Mouse (Mus musculus): ENCODE results near the gene Sucla2.
"Not testable (repeated sequence)": the region's sequence is repeated elsewhere in the genome, so short reads cannot be mapped to it uniquely, and the experiment has no call there.

Sucla2 gene

DNA sequence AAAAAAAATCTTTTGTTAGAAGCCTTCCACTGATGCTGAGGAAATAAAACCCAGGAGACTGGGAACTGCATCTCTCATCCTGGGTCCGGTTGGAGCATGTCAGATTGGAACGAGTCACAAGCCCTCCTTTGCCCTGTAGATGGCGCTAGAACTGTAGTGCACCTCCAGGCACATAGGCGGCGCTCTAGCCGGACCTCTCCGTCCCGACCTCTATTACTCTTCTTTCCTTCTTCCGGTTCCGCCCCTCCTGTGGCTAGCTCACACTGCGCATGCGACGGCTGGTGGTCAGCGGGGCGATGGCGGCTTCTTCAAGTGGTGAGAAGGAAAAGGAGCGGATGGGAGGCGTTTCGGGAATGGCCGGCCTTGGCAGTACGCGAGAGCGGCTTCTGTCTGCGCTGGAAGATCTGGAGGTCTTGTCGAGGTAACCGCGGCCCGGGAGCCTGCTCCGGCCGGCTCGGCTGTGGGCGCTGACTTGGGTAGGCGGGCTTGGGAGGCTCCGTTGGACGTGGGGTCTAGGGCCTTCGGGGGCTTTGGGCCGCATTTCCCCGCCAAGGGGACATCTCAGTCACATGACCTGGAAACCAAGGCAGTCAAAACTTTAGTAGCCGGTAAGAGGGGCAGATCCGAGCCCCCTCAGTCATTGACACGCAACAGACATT lies 15.2 kb upstream of the Sucla2 start, which contains the start of gene Med4:
Med4 (plus strand) TSS at position 261 of the 659 bp plus-strand sequence.
- peak; percentile 91 for DNase-seq (ENCODE audit: low read depth, low spot score)

DNA sequence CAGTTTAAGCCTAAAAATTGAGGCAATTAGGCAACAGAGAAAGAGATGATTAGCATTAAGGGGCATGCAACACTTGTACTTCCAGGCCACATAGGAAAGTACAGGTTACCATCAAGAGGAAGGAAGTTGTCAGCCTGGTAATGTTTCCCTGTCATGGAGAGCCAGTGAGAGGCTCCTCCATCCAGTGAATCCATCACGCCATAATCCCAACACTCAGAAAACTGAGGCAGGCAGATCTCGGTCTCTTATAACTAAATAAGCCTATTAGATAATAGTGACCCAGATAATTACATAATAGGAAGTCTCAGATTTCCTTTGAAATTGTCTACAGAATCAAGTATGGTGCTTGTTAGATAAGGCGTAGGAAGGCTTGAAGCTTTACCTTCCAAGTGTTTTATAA lies 983 bp upstream of the Sucla2 start:
- no peak for DNase-seq (ENCODE audit: low read depth, low spot score)

DNA sequence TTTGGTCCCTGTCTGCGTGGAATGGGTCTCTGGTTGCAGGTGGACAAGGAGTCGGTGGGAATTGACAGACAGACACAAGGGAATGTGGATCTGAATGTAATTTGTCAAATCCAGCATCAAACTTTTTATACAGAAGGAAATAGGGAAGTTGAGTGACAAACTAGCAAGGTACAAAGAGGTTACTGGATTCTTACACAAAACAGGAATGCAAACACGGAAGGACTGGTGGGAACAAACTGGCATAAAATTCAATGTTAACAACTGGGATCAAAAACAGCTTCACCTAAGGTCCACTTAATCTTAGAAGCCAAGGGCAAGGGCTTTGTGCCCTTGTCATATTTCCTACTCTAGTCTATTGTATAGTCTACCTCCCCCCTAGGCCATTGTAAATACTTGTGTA lies 3.5 kb downstream of the Sucla2 start:
- not testable (repeated sequence) for DNase-seq (ENCODE audit: low read depth, low spot score)

DNA sequence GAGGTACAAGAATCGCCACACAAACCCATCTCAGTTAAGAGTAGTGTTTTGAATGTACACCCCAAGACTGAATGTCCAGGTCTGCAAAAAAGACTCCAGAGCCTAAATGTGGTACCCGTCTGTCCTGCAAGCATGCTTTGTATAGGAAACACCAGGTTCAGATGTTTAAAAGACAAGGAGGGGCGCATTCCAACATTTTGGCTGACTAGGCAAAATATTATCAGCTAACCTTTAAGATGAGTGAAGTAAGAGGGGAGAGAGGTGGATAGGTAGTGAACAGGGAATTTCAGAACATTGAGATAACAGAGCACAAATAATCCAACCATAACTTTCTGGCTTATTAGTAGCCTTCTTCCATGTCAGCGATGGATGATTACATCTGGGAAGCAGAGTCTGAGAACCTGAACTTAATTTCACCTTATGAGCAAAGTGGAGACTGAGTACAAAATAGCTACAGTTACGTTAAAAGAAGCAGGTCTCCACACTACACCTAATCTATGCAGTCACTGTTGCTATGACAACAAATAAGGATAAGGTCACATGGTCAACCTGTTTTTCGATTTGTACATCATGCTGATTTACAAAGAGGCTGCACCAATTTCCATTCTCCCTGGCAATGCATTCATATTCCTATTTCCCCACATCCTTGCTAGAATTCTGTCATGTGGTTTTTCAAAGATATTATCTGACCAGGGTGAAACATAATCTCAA lies 8.8 kb downstream of the Sucla2 start:
- no peak for DNase-seq (ENCODE audit: low read depth, low spot score)

DNA sequence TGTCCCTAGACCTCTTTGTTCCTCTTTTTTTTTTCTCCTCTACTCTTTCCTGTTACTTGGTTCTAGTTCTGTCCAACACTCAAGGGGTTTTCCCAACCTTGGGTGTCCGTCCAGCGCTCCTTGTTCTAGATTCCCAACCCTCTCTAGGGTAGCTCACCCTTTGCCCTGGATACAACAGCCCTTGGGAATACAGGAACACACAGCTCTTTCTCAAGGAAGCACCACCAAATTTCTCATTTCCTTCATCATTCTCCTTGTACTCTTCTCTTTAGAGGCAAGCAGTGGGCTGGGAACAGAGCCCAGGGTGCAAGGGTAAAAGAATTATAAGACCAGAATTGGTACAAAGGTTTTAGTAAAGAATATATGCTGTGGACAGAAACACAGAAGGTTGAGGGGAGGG lies 10.5 kb downstream of the Sucla2 start:
- DNase-seq (ENCODE audit: low read depth, low spot score): no peak

DNA sequence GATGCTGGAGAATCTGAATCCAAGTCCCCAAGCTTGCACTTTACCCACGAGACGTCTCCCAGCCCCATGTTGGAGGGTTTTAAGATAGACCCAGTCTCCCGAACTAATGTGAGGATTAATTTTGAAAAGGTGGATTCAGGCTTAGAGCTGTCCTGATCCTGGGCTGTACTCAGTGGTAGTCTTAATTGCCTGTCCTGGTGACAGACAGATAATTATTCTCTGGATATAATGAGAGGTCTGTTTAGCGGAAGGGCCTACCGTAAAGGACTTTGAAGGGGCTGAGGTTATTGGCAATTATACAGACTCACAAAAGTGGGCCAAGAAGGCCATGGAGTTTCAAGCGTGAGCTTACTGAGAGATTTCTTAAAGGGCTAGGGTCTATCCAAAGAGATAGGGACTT lies 18.7 kb downstream of the Sucla2 start:
- DNase-seq (ENCODE audit: low read depth, low spot score): no peak

DNA sequence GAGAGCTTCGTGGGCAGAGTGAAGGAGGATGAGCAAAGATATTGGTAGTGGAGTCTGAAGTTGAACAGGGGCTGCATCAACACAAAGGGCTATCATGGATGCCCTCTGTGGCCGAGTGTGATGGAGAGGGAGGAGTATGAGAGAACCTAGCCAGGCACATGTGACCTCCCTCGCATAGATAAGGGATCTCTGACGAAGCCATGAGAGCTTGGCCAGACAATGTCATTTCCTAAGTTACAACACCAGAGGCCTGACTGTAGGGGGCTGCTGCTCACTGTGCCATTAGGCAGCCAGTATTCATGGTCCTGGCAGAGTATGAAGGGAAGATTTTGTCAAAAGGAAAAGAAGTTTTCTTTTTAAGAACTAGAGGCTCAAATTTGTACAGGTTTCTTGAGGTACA lies 21.9 kb downstream of the Sucla2 start:
- no peak for DNase-seq (ENCODE audit: low read depth, low spot score)

DNA sequence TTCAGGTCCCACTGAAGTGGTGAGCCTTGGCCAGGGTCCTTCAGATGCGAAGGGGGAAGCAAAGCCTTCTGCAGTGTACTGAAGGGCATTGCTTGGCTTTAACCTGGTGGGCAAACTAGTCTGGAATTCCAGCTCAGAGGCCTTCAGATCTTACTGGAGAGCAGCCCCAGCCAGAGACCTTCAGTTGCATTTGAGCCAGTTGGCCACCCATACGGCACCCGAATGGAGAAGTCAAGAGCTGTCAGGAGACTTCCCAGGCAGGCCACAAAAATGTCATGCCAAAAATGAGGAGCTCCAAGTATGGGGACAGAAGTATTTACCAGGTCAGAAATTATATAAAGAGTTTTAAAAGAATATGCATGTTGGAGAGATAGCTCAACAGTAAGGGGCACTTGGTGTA lies 22.9 kb downstream of the Sucla2 start, which contains the start of gene Nudt15:
Nudt15 (minus strand) TSS at position 192 of the 400 bp plus-strand sequence.
- no peak for DNase-seq (ENCODE audit: low read depth, low spot score)

DNA sequence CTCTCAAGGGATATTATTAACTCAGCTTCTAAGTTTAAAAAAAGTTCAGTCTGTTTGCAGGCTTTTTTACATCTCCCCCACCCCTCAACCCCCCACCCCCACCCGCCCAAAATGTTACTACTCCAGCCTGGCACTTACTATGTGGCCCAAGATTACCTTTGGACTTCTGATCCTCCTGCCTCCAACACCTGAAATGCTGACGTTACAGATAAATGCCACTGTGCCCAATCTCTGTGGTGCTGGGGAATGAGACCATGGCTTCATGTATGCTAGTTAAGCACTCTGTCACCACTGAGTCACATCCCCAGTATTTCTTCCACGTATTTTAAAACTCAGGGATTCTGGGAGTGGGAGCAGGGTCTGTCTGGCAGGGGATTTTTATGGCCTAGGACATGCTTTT lies 25.2 kb downstream of the Sucla2 start:
- no peak for DNase-seq (ENCODE audit: low read depth, low spot score)

DNA sequence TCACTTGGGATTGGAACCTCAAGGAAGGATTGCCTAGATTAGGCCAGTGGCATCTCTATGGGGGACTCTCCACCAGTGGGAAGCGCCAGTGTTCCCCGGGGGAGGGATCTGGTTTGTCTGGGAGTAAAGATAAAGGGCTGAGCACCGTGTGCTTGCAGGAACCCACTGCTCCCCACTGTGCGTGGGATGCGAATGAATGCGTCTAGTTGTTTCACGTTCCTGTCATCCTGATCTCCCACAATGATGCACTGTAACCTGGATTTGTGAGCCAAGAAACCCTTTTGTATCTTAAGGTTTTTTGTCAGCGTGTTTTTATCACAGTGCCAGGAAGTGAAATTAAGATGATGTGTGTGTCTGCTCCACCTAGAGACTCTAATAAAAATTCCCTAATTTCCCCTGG lies 25.6 kb downstream of the Sucla2 start:
- peak; percentile 22 for DNase-seq (ENCODE audit: low read depth, low spot score)

DNA sequence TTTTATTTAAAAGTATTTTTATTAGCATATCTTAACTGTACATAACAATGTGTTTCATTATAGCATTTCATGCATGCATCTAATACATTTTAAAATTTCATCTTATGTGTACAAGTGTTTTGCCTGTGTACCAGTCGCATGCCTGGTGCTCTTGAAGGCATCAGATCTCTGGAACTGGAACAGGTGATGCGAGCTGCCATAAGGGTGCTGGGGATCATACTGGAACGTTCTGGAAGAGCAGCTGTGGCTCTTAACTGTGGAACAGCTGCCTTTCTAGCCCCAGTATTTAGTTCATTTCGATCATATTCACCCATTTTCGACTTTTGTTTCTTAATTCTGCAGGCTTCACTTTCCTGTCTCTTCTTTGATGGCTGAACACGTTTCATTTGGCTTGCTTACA lies 26.0 kb downstream of the Sucla2 start:
- no peak for DNase-seq (ENCODE audit: low read depth, low spot score)

DNA sequence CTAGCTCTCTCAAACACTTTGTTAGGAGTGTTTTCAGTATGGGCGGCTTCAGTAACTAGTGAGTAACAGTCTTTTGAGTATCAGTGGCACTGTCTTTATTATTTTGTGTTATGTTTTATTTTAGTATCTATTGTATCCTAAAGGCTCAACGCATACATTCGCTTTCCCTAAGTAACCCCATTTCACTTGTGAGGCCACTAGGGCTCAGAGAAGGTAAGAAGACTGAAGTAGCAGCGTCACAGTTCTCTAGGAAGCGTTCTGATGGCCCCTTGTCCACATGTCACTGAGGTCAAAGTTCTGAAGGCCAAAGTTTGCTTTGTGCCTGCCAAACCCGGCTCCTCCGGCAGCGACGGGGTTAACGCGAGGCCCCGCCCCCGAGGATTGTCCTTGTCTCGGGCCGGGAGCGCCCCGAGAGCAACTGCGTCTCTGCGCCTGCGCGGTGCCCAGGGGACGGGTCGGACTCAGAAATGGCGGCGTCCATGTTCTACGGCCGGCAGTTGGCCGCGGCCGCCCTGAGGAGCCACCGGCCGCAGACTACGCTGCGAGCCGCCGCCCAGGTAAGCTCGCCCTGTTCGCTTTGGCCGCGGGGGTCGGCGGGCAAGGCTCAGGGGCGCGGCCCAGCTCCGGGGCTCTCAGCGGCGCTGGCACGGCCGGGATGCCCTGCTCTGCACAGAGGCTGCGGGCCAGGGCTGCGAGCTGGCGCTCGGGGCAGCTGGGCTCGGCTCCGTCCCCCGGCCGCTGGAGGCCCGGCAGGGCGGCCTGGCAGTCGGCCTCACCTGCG lies 27.4 kb downstream of the Sucla2 start:
- peak; percentile 76 for DNase-seq (ENCODE audit: low read depth, low spot score)

DNA sequence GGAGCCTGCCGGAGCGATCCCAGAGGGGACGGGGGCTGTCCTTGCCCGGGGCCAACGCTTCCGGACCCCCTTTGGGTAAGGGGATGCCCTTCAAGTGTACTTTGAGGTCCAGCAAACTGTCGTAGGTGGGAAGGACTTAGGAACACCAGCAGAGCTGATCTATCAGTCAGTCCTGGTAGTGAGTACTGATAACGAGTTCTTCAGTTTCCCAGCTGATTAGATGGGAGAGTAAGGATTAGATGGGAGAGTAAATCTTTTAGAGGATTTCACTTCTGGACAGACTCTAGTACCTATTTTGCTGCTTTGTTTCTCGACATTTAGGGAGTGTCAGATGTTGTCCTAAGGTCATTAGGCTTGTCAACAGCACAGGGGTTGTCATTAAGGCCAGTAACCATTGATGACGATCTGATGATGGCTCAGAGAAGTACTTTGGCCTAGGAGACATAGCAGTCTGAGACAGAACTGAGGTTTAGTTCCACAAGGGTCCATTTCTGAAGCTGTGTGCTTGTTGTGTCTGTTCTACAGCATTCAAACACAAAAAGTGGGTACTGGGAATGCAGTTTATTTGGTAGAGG lies 28.1 kb downstream of the Sucla2 start:
- no peak for DNase-seq (ENCODE audit: low read depth, low spot score)

DNA sequence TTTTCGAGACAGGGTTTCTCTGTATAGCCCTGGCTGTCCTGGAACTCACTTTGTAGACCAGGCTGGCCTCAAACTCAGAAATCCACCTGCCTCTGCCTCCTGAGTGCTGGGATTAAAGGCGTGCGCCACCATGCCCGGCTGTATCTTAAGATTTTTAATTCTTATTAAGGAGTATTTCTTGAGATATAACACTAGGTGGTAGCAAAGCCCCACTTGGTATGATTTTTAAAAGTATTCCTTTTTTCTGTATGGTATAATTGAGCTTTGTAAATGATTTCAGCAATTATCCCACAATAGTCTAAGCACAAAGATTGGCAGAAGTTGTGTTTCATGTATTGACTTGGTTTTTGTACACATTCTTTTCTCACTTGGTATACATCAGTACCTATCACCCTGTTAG lies 44.7 kb downstream of the Sucla2 start:
- not testable (repeated sequence) for DNase-seq (ENCODE audit: low read depth, low spot score)

DNA sequence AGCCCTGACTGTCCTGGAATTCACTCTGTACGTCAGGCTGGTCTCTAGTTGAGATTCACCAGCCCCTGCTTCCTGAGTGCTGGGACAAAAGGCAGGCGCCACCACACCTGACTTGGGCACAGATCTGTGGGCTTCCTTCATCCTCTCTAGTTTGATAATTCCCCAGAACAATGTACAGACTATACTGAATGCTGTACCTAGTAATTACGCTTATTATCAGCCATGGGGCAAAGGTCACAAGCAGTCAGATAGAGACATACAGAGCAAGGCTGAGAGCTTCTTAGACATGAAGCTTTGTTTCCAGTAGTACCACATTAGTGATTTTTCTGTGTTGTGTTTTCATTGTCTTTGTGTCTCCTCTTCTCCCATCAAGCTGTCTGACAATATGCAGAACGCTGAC lies 46.0 kb downstream of the Sucla2 start:
- DNase-seq (ENCODE audit: low read depth, low spot score): no peak

DNA sequence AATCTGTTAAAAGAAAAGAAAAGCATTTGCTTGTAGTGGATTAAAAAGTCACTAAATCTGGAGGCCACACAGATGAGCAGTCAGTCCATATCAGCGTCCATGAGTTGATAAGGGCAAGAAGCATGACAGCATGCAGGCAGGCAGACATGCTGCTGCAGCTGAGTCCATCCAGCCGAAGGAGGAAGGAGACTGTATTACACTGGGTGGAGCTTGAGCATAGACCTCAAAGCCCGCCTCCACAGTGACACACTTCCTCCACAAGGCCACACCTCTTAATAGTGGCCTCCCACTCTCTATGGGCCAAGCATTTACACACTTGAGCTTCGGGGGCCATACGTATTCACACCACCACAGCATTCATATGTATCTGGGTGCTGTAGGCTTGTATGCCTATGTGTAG lies 48.9 kb downstream of the Sucla2 start:
- DNase-seq (ENCODE audit: low read depth, low spot score): no peak

DNA sequence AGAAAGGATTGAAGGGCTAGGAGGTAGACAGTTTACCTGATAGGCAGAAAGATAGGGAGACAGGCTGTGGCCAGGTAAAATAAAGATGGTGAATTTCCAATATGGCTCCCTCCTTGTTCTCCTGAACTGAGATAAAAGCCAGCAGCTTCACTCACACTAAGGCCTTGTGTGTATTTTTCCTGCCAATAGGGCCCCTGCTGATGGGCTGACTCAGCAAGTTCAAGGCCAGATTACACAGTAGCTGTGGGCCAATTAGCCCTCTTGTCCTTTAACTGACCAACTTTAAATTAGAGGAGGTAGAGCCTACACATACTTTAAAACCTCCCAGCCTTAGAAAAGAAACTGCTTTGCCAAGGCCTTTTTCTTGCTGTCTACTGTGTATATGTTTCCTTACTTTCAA lies 51.2 kb downstream of the Sucla2 start:
- no peak for DNase-seq (ENCODE audit: low read depth, low spot score)

DNA sequence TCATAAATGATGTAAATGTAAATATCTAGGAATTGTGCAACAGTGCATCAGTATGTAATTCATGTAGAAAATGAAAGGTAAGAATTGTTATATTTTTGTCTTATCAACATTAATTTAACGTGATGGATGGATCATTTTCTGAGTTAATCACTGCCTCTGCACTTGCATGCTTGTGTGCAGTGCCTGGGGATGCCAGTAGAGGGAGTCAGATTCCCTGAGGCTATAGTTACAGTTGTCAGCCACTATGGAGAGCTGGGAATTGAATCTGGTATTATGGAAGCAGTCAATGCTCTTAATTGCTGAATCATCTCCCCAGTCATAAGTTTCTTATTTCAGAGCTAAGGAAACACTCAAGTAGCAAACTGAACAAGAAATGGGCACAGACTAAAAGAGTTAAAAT lies 63.0 kb downstream of the Sucla2 start:
- DNase-seq (ENCODE audit: low read depth, low spot score): no peak

DNA sequence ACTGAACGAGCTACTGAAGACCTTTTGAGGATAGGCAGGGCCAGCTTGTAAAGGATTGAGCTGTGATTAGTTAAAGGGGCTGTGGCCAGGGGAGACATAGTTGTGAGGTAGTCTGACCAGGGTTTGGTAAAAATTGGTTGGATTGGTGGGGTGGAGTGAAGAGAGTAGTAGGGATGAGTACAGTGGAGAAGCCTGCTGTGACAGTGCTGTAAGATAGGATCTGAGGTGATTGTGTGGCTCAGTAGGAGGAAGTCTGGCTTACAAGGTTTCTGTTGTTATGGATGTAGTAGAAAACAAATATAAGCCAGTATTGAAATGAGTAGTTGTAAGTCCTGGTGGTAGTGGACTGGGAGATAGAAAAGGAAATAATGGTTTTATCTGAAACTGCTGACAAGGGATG lies 67.0 kb downstream of the Sucla2 start:
- no peak for DNase-seq (ENCODE audit: low read depth, low spot score)

DNA sequence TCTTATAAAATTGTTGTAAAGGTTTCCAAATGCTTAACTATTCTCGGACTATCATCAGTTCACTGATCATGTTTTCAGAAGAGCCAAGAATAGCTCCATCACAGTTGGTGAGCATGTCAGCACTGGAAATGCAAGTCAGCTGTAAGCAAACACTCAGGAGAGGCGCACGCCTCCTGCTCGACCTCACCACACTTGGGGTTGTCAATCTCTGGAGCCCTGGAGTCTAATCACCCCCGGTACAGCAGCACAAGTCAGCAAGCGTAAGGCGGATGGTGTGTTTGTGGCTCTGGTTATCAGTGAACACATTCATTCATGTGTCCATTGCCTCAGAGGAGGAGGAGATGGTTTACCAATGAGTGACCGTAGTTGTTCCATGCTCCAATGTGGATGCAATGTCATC lies 74.6 kb downstream of the Sucla2 start:
- DNase-seq (ENCODE audit: low read depth, low spot score): no peak

DNA sequence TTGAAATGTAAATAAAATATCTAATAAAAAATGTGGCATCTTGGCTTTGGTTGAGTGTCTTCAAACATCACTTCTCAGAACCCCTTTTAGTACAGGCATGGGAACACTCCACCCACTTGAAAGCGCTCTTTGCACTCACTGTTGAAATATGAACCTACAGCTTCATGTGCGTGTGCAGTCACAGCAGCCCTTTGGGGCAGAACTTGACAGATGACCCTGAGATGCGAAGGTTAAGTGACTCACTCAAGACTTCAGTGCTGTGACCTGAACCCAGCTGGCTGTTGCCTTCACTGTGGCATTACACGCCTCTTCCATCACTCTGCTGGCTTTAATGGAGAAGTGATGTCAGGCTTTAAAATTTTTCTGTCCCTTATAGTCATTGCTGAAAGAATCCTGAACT lies 82.6 kb downstream of the Sucla2 start:
- no peak for DNase-seq (ENCODE audit: low read depth, low spot score)

Measured in telencephalon, adult 2 months (tissue).